Mouse (Mus musculus) embryonic facial prominence, embryonic 10.5 days (tissue): ENCODE measurements around the gene Pnpla1. TPM values are rescaled to one million over a fixed set of nuclear protein-coding genes. Genes with fewer than 3 reads are reported as not detected.

Experiments
- DNase-seq: peaks from one replicate; pipeline ENCODE4 v3.0.0-alpha.2; 2017; ENCODE audit warnings: low spot score
- H3K27ac ChIP-seq: fragments of 300-500 bp; sonication (generic); replicated peaks from 2 replicates; pipeline ENCODE4 v1.5.1; 2016; ENCODE audit warnings: mild to moderate bottlenecking
- H3K27me3 ChIP-seq: fragments of 300-500 bp; sonication (generic); replicated peaks from 2 replicates; pipeline ENCODE4 v1.6.1; 2016; ENCODE audit warnings: low read depth, mild to moderate bottlenecking; ENCODE audit not compliant: poor library complexity, severe bottlenecking
- H3K36me3 ChIP-seq: fragments of 300-500 bp; sonication (generic); replicated peaks from 2 replicates; pipeline ENCODE4 v1.6.1; 2016; ENCODE audit warnings: mild to moderate bottlenecking, moderate library complexity
- H3K4me1 ChIP-seq: fragments of 300-500 bp; sonication (generic); 2 replicates; pipeline ENCODE4 v1.6.1; 2016
- H3K4me3 ChIP-seq: fragments of 300-500 bp; sonication (generic); 2 replicates; pipeline ENCODE4 v1.5.1; 2016; ENCODE audit warnings: mild to moderate bottlenecking, moderate library complexity
- H3K9me3 ChIP-seq: fragments of 300-500 bp; sonication (generic); 2 replicates; pipeline ENCODE4 v1.6.1; 2016; ENCODE audit warnings: mild to moderate bottlenecking
- WGBS: fragments of 180-500 bp; shearing (Covaris S2); methylation state at CpG from one replicate; pipeline ENCODE4 v1.1.7; 2016; 5-methylcytosine and 5-hydroxymethylcytosine counted together
- polyA plus RNA-seq: library from polyadenylated mRNA; unstranded; fragments of >200 nt; fragmentation: Nextera tagmentation; extraction: Ambion mirVana; gene quantifications from 2 replicates; pipeline ENCODE4 v1.2.1, GENCODE M21; 2016

Pnpla1 gene
- polyA plus RNA-seq, 1 experiment from 2014 or later, result 0.09 TPM

GRCm38 (mm10) chr17:28875316-28875715 is 17.1 kb downstream of the Pnpla1 start:
- peaks cover 30% of the 10 kb centered on the region for H3K27me3 ChIP-seq
- peak; percentile 43 for DNase-seq
- H3K36me3 ChIP-seq, result no peaks in the 10 kb centered on the region
- H3K27ac ChIP-seq, result no peak overlapping the region
- no peaks in the 10 kb centered on the region for H3K9me3 ChIP-seq
- WGBS, result 51% methylated on average over 8 of the region's 8 CpGs
- H3K4me1 ChIP-seq, result peaks cover 16% of the 10 kb centered on the region
- H3K4me3 ChIP-seq, result no peak overlapping the region

GRCm38 (mm10) chr17:28876331-28876730 is 18.1 kb downstream of the Pnpla1 start:
- no peak for DNase-seq
- WGBS, result 60% methylated on average over 5 of the region's 5 CpGs
- peaks cover 16% of the 10 kb centered on the region for H3K4me1 ChIP-seq
- no peaks in the 10 kb centered on the region for H3K36me3 ChIP-seq
- H3K9me3 ChIP-seq, result no peaks in the 10 kb centered on the region
- H3K27ac ChIP-seq, result no peak overlapping the region
- peaks cover 40% of the 10 kb centered on the region for H3K27me3 ChIP-seq
- peak overlapping the region; percentile 34; the same call in 1 of the 2 replicates for H3K4me3 ChIP-seq

- H3K27me3 ChIP-seq, result peaks cover 44% of the 10 kb centered on the region
- H3K4me1 ChIP-seq, result peaks cover 16% of the 10 kb centered on the region
- DNase-seq, result peak; percentile 66
- H3K4me3 ChIP-seq, result peak overlapping the region; percentile 34
- 14% methylated on average over 19 of the region's 19 CpGs for WGBS
- H3K27ac ChIP-seq, result no peak overlapping the region
- no peaks in the 10 kb centered on the region for H3K9me3 ChIP-seq
- no peaks in the 10 kb centered on the region for H3K36me3 ChIP-seq
These were observed 18.6 kb downstream of the Pnpla1 start for GRCm38 (mm10) chr17:28876821-28877220.

- Histone ChIP-seq H3K36me3 (no peaks in the 10 kb centered on the region), H3K27me3 (peaks cover 45% of the 10 kb centered on the region), H3K4me1 (peaks cover 18% of the 10 kb centered on the region), H3K4me3 (peak overlapping the region; percentile 31; the same call in 1 of the 2 replicates), H3K27ac (no peak overlapping the region), H3K9me3 (no peaks in the 10 kb centered on the region)
- DNase-seq, result peak; percentile 89
- WGBS, result 6% methylated on average over 18 of the region's 18 CpGs
These were observed 21.8 kb downstream of the Pnpla1 start for GRCm38 (mm10) chr17:28879931-28880391.

GRCm38 (mm10) chr17:28882316-28882715 is 24.1 kb downstream of the Pnpla1 start:
- no peaks in the 10 kb centered on the region for H3K36me3 ChIP-seq
- H3K4me1 ChIP-seq, result peaks cover 9% of the 10 kb centered on the region
- no peaks in the 10 kb centered on the region for H3K9me3 ChIP-seq
- H3K27me3 ChIP-seq, result peaks cover 37% of the 10 kb centered on the region
- H3K27ac ChIP-seq, result no peak overlapping the region
- 6% methylated on average over 12 of the region's 12 CpGs for WGBS
- peak overlapping the region; percentile 21; the same call in 1 of the 2 replicates for H3K4me3 ChIP-seq
- peak; percentile 76 for DNase-seq

- Histone ChIP-seq H3K27ac (no peak overlapping the region), H3K4me1 (peaks cover 8% of the 10 kb centered on the region; the same call in 1 of the 2 replicates), H3K9me3 (peaks cover under 1% of the 10 kb centered on the region; the same call in 1 of the 2 replicates), H3K4me3 (0 out of 2 replicates have a peak overlapping the region, but pooled peaks have one; percentile 21), H3K36me3 (no peaks in the 10 kb centered on the region), H3K27me3 (peaks cover 34% of the 10 kb centered on the region)
- WGBS, result 56% methylated on average over 8 of the region's 8 CpGs
- no peak for DNase-seq
These were observed 24.6 kb downstream of the Pnpla1 start for GRCm38 (mm10) chr17:28882810-28883209.

GRCm38 (mm10) chr17:28883941-28884516 is 25.8 kb downstream of the Pnpla1 start:
- Histone ChIP-seq H3K9me3 (peaks cover 11% of the 10 kb centered on the region; the same call in 1 of the 2 replicates), H3K36me3 (no peaks in the 10 kb centered on the region), H3K4me1 (peaks cover 13% of the 10 kb centered on the region), H3K27ac (no peak overlapping the region), H3K4me3 (no peak overlapping the region), H3K27me3 (peaks cover 28% of the 10 kb centered on the region)
- WGBS, result 71% methylated on average over 10 of the region's 10 CpGs
- DNase-seq, result no peak

GRCm38 (mm10) chr17:28885231-28885630 is 27.0 kb downstream of the Pnpla1 start:
- no peak for DNase-seq
- WGBS, result 89% methylated on average over 8 of the region's 8 CpGs

GRCm38 (mm10) chr17:28886266-28886665 is 28.1 kb downstream of the Pnpla1 start:
- DNase-seq, result no peak
- peaks cover 10% of the 10 kb centered on the region for H3K27me3 ChIP-seq
- 74% methylated on average over 8 of the region's 8 CpGs for WGBS
- no peak overlapping the region for H3K27ac ChIP-seq
- H3K4me1 ChIP-seq, result peaks cover 9% of the 10 kb centered on the region
- no peak overlapping the region for H3K4me3 ChIP-seq
- H3K36me3 ChIP-seq, result no peaks in the 10 kb centered on the region
- H3K9me3 ChIP-seq, result peaks cover 11% of the 10 kb centered on the region; the same call in 1 of the 2 replicates

More at GRCm38 (mm10) chr17:28885231-28885630, 27.0 kb downstream of the Pnpla1 start:
- no peaks in the 10 kb centered on the region for H3K36me3 ChIP-seq
- H3K9me3 ChIP-seq, result peaks cover 11% of the 10 kb centered on the region; the same call in 1 of the 2 replicates
- H3K4me3 ChIP-seq, result no peak overlapping the region
- peaks cover 10% of the 10 kb centered on the region for H3K4me1 ChIP-seq
- H3K27me3 ChIP-seq, result peaks cover 20% of the 10 kb centered on the region
- H3K27ac ChIP-seq, result no peak overlapping the region

- 89% methylated on average over 11 of the region's 11 CpGs for WGBS
- no peak for DNase-seq
These were observed 36.0 kb downstream of the Pnpla1 start for GRCm38 (mm10) chr17:28894050-28894767.

GRCm38 (mm10) chr17:28895217-28895875 is 37.1 kb downstream of the Pnpla1 start:
- peaks cover 24% of the 10 kb centered on the region for H3K4me1 ChIP-seq
- 95% methylated on average over 21 of the region's 21 CpGs for WGBS
- no peak for DNase-seq
- H3K27ac ChIP-seq, result no peak overlapping the region
- H3K4me3 ChIP-seq, result no peak overlapping the region
- no peaks in the 10 kb centered on the region for H3K27me3 ChIP-seq
- peaks cover 5% of the 10 kb centered on the region; the same call in 1 of the 2 replicates for H3K9me3 ChIP-seq
- H3K36me3 ChIP-seq, result no peaks in the 10 kb centered on the region

More at GRCm38 (mm10) chr17:28894050-28894767, 36.0 kb downstream of the Pnpla1 start:
- Histone ChIP-seq H3K27ac (no peak overlapping the region), H3K27me3 (no peaks in the 10 kb centered on the region), H3K9me3 (peaks cover 5% of the 10 kb centered on the region; the same call in 1 of the 2 replicates), H3K36me3 (no peaks in the 10 kb centered on the region), H3K4me3 (no peak overlapping the region), H3K4me1 (peaks cover 18% of the 10 kb centered on the region)

- 93% methylated on average over 11 of the region's 11 CpGs for WGBS
- no peak overlapping the region for H3K27ac ChIP-seq
- H3K27me3 ChIP-seq, result no peaks in the 10 kb centered on the region
- H3K4me3 ChIP-seq, result no peak overlapping the region
- H3K36me3 ChIP-seq, result no peaks in the 10 kb centered on the region
- DNase-seq, result no peak
- peaks cover 5% of the 10 kb centered on the region; the same call in 1 of the 2 replicates for H3K9me3 ChIP-seq
- H3K4me1 ChIP-seq, result peaks cover 24% of the 10 kb centered on the region
These were observed 38.0 kb downstream of the Pnpla1 start for GRCm38 (mm10) chr17:28896095-28896780.
